Mouse (Mus musculus) ovary, postnatal 10 days (tissue): ENCODE results near the gene Numb.

Experiments used
- DNase-seq: peaks from one replicate; pipeline ENCODE4 v3.0.0; 2022; ENCODE audit warnings: low spot score

Gene Numb

GRCm38 (mm10) chr12:83852512-83853213 is 69.1 kb downstream of the Numb start:
- DNase-seq, result no peak

GRCm38 (mm10) chr12:83850334-83850733 is 71.4 kb downstream of the Numb start:
- DNase-seq, result no peak

- DNase-seq, result no peak
These were observed 73.0 kb downstream of the Numb start for GRCm38 (mm10) chr12:83848595-83849231.

GRCm38 (mm10) chr12:83847877-83848276 is 73.9 kb downstream of the Numb start:
- DNase-seq, result no peak

GRCm38 (mm10) chr12:83842678-83843440 is 78.9 kb downstream of the Numb start:
- no peak for DNase-seq

GRCm38 (mm10) chr12:83841409-83842190 is 80.1 kb downstream of the Numb start:
- no peak for DNase-seq

- no peak for DNase-seq
These were observed 87.8 kb downstream of the Numb start for GRCm38 (mm10) chr12:83833979-83834378.

- DNase-seq, result no peak
These were observed 91.3 kb downstream of the Numb start for GRCm38 (mm10) chr12:83830424-83830823.

- no peak for DNase-seq
These were observed 105.1 kb downstream of the Numb start for GRCm38 (mm10) chr12:83816616-83817015.

GRCm38 (mm10) chr12:83811901-83812300 is 109.8 kb downstream of the Numb start:
- no peak for DNase-seq

GRCm38 (mm10) chr12:83803641-83804040 is 118.1 kb downstream of the Numb start:
- DNase-seq, result no peak

GRCm38 (mm10) chr12:83800943-83801342 is 120.8 kb downstream of the Numb start:
- no peak for DNase-seq

- DNase-seq, result no peak
These were observed 123.4 kb downstream of the Numb start for GRCm38 (mm10) chr12:83798313-83798712.

- DNase-seq, result no peak
These were observed 126.1 kb downstream of the Numb start for GRCm38 (mm10) chr12:83795586-83795985.

GRCm38 (mm10) chr12:83795051-83795450 is 126.7 kb downstream of the Numb start:
- DNase-seq, result no peak

GRCm38 (mm10) chr12:83792706-83793410 is 128.9 kb downstream of the Numb start:
- DNase-seq, result no peak

- no peak for DNase-seq
These were observed 130.0 kb downstream of the Numb start for GRCm38 (mm10) chr12:83791737-83792136.

- no peak for DNase-seq
These were observed 131.0 kb downstream of the Numb start for GRCm38 (mm10) chr12:83790749-83791148.

- DNase-seq, result no peak
These were observed 132.0 kb downstream of the Numb start for GRCm38 (mm10) chr12:83789781-83790140.

GRCm38 (mm10) chr12:83789051-83789780 is 132.5 kb downstream of the Numb start:
- no peak for DNase-seq

- no peak for DNase-seq
These were observed 136.4 kb downstream of the Numb start for GRCm38 (mm10) chr12:83785305-83785704.
